Mouse (Mus musculus) c-Kit-positive CD71-positive TER-119-positive erythroid progenitor cells, embryonic 14.5 days (primary cell): ENCODE results near the gene Otos.

Experiments used
- DNase-seq: peaks from one replicate; pipeline ENCODE4 v3.0.0-alpha.2; 2013; ENCODE audit warnings: low spot score

The Otos gene

GRCm38 (mm10) chr1:92646601-92647000 lies 2.0 kb downstream of the Otos start:
- no peak for DNase-seq

GRCm38 (mm10) chr1:92646111-92646510 lies 2.5 kb downstream of the Otos start:
- DNase-seq, result no peak

DNA sequence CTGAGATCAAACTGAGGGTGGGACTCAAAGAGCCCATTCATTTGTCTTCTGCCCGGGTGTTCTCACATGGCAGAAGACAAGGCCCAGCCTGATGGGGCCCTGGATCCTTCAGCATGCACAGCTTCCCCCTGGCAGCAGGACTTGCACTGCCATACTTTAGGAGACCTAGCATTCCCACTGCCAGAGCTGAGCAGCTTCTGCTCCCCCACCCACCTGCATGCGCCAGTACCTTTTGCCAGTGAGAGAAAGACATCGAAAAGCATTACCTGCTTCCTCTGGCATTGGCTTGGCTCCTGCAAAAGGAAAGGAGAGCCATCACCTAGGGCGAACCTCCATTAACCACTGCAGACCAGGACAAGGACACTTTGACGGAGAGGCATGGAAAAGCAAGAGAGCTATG lies 3.7 kb downstream of the Otos start:
- no peak for DNase-seq

DNA sequence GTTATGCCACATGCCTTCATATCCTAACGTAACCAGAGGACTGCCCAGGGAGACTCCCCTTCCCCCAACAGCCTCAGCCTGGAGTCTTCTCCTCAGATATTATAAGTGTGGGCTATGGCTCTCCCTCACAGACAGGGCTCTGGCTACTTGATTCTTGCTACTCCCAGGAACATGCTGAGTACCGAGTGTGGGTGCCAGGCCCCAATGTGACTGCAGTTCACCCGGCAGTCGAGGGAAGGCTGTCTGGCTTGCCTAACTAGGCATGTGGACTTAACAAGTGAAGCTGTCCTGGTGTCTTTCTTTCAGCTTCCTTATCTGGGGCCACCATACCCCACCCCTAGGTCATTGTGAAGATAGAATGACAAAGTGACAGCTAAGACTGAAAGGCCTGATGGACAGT lies 5.0 kb downstream of the Otos start:
- no peak for DNase-seq

DNA sequence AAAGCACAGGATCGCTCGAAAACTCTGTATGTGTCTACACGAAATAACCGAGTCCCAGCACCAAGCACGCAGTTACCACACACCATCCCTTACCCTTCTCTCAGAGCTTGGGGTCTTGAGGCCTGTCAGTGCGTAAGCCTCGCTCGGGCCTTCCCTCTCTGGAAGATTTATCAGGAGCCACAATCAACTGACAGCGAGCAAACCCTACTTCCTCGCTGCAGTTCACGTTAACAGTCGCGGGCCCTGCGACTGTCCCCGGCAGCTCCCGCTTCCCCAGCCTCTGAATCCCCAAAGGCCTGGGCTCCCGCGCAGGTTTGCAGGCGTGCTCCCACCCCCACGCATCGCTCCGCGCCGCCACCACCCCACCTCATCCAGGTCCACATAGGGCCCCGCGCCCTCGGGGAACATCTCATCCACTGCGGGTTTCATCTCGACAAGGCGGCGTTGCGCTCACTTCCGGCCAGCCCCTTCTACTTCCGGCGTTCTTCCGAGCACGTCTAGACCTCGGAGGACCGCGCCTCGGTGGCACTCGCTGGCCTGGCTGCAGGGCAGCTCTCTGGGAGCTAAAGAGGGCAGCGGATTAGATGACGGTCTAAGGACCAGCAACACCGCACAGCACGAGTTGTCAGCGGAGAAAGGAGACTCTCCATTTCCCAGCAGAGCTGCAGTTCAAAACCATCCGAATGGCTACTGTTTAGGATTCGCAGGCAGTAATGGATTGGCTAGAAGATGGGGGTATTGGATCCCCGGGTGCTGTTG lies 6.9 kb downstream of the Otos start, which contains the start of gene Cops9:
TSS of gene Cops9 (minus strand) at position 472 of the 759 bp plus-strand sequence.
- DNase-seq, result peak; percentile 81

DNA sequence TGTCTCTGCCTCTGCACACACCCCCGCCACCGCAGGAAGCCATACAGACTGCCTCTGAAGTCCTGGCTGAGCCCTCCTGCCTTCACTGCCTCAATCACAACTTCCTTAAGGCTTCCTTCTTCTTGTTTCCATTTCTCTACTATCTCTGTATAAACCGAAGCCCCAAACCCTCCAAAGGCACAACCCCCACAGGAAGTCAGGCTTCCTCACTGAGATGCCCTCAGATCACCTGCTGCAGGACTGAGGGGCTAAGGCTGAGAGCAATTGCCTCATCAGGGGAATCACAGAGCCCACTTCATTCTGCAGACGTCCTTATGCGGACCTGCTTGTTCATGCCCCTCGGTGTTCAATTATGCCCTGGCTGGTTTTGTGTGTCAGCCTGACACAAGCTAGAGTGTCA lies 8.2 kb downstream of the Otos start:
- DNase-seq, result no peak

- no peak for DNase-seq
These were observed 9.9 kb downstream of the Otos start for GRCm38 (mm10) chr1:92638736-92639135.

- no peak for DNase-seq
These were observed 10.5 kb downstream of the Otos start for GRCm38 (mm10) chr1:92638181-92638580.

DNA sequence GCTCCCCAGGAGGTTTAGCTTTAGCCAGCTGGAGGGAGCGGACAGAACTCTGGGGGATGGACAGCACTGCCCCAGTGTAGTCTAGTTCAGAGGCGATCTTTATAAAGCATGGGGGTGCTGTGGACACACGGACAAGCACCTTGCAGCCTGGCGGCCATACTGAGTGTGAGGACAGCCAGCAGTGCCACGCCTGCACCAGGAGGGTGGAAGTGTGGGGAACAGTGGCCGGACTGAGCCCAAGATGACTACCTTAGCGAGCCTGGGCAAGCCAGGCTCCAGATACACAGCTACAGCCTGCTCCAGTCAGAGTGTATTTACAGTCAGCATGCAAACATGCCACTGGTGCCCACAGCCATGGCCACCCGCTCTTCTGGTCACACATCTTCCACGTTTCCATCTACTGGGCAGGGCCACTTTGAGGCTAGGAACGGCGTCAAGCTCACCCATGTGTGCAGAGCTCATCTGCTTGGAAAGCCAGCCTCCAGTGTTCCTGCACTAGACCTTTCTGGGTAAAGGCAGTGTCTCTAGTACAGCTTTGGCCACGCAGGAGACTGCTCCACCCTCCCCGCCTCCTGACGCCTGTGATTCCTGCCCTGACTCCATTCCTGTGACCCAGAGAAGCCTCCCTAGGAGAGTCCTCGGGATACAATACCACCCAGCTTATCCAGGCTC lies 11.0 kb downstream of the Otos start:
- no peak for DNase-seq

GRCm38 (mm10) chr1:92636676-92637075 lies 12.0 kb downstream of the Otos start:
- no peak for DNase-seq

- DNase-seq, result no peak
These were observed 12.6 kb downstream of the Otos start for GRCm38 (mm10) chr1:92636015-92636414.

GRCm38 (mm10) chr1:92634976-92635599 lies 13.6 kb downstream of the Otos start:
- DNase-seq, result no peak

- DNase-seq, result no peak
These were observed 14.1 kb downstream of the Otos start for GRCm38 (mm10) chr1:92634569-92634968.

GRCm38 (mm10) chr1:92633726-92634125 lies 14.9 kb downstream of the Otos start:
- DNase-seq, result no peak

DNA sequence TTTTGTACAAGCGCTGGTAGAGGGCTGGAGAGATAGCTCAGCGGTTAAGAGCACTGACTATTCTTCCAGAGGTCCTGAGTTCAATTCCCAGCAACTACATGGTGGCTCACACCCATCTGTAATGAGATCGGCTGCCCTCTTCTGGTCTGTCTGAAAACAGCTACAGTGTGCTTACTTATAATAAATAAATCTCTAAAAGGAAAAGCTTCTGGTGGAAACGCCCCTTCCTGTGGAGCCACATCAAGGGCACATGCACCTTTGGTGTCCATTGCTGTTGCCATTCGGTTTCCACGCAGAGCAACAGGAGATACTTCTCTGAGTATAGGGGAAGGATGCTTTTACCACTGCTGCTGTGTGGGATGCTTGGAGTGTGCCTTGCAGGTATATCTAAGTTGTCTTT lies 15.7 kb downstream of the Otos start:
- no peak for DNase-seq

DNA sequence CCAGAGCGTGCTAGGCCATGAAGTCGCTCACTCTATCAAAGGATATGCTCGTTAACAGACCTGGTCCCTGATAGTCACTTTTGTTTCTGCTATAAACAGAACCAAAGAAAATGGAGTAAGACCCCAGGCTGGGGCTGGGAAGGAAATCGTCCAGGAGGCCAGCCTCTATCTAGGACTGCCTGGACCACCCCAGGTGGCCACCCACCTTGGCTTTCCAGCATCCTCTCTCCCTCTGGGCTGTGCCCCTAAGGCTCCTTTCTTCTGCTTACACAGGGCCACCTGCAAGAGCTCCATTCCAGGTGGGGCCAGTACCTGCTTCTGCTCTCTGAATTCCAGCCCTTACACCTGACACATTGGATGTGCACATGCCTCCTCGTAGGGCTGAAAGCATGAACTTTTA lies 16.4 kb downstream of the Otos start:
- no peak for DNase-seq

GRCm38 (mm10) chr1:92628227-92628626 lies 20.4 kb downstream of the Otos start:
- DNase-seq, result no peak

DNA sequence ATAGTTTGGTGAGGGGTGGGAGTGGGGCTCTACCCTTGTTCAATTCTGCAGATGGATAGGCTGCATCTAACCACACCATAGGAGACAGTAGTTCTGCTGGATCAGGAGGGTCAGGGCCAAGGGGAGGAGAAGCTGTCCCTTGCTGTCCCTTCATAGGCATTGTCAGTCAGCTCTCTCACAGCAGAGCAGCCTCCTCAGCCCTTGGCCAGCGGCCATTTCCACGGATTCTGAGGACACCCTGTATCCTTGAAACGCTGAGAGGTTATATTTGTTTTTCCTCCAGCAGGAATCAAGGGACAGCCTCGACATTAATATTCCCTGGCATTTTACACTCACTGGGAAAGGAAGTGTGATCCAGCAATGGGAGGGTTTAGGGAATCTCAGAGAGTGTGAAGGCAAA lies 30.3 kb downstream of the Otos start:
- DNase-seq, result no peak

GRCm38 (mm10) chr1:92617488-92617887 lies 31.2 kb downstream of the Otos start, which contains the start of gene Olfr12:
Olfr12 (plus strand) TSS chr1:92617788.
- DNase-seq, result no peak

GRCm38 (mm10) chr1:92616046-92616445 lies 32.6 kb downstream of the Otos start:
- DNase-seq, result no peak

DNA sequence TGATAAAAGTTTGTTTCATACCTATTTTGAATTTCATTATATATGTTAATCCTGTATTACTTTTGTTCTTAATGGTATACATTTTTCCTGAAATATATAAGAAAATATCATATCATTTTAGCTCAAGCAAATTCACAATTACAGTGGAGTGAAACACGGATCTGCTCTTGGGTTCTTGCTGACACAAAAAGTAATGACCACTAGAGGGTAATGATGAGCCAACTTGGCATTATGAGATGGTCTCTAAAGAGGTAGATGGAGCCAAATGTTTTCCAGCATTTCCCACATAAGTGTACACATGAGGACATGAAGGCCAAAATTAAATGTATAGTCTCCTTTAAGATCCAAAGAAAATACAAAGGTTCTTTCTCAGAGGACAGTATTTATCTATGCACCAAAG lies 34.1 kb downstream of the Otos start:
- DNase-seq, result no peak

GRCm38 (mm10) chr1:92613175-92613574 lies 35.5 kb downstream of the Otos start:
- DNase-seq, result no peak

DNA sequence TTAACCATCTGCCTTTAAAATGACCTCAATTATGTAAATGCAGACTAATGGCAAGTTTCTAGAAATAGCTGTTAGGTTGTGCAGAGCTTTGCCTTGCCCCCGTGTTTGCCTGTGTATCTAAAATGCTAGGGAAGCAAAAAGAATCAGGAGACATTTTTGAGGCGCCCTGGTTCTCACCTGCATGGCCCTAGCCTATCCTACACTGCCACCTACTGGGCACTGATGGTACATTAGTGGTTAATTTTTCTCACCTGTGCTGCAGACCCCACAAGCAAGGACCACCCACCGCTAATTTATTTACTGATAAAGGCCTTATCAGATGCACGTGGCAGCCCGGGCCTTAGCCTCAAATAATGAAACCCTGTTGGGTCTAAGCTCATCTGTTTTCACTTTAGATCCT lies 37.6 kb downstream of the Otos start:
- DNase-seq, result peak; percentile 22
